Mouse (Mus musculus) yolk sac, embryonic 10.5 days (tissue): ENCODE results near the gene Serpina12.

ENCODE experiments used
- DNase-seq: peaks from one replicate; pipeline ENCODE4 v3.0.0-alpha.2; 2017; ENCODE audit warnings: low spot score

Gene Serpina12

DNA sequence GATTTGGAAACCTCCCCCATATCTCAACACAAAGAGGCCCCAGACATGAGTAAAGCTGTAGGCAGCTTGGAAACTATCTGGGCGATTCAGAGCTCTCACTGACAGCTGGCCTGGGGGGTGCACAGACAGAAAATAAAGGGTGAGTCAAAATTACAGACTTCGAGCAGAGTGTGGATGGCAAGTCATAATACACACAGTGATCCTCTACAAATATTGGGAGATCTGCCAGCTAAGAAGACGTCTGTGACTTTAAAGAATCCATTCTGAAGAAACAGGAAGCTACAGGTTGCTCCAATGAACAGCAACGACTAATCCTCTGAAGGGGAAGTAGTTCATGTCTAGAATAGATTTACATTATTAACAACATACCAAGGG lies 41.0 kb downstream of the Serpina12 start:
- DNase-seq, result no peak

DNA sequence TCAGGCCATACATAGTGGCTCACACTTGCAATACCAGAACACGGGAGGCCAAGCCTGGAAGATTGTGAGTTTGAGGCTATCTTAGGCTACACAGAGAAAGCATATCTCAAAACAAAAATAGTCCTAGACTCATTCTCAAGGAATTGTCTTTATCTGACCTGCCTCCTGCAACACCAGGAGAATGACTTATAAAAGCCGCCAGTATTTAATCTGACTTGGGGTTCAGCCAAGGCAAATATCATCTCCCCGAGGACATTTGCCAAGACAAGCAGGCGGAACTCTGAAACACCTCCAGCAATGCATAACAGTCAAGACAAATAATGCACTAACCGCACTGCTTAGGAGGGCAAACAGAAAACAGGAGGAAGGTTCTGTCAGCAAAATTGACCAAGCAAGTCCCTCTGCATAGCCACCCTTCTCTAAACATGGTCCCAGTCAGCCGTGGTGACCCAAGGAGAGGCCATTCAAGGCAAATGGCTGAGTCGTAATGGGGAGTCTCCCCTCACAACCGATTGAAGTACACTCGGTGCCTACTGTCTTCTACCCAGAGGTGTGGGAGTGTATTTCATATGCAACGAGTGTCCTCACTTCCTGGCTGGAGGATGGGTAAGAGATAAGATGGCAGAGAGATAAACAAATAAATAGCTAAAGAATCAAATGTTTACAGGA lies 41.5 kb downstream of the Serpina12 start:
- no peak for DNase-seq

DNA sequence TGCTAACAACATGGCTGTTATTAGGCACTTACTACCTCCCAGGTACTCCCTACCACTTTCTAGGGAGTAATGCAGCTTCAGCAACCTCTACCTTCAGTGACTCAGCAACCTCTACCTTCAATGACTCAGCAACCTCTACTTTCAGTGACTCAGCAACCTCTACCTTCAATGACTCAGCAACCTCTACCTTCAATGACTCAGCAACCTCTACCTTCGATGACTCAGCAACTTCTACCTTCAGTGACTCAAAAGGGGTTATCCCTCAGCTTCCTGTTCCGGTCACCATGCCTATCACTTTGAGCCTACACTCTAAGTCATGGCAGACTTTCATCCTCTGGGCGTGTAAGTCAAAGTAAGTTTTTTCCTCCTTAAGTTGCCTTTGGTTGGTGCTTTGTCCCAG lies 43.6 kb downstream of the Serpina12 start:
- no peak for DNase-seq

DNA sequence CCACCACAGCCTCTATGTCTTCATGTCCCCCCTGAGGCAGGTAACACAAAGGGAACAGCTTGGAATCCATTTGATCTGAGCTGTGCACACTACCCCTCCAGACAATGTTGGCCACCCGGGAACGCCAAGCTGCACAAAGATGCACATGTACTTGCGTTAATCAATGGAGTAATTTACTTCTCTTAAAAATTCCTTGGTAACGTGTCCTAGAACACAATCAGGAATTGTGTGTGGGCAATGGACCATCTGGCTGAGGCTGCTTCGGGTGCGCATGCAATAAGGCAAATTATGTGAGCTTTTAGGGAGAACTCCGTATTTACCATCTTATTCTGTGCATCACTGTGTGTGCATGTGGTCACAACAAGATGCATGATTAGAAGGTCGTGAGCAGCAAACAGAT lies 44.6 kb downstream of the Serpina12 start:
- no peak for DNase-seq

DNA sequence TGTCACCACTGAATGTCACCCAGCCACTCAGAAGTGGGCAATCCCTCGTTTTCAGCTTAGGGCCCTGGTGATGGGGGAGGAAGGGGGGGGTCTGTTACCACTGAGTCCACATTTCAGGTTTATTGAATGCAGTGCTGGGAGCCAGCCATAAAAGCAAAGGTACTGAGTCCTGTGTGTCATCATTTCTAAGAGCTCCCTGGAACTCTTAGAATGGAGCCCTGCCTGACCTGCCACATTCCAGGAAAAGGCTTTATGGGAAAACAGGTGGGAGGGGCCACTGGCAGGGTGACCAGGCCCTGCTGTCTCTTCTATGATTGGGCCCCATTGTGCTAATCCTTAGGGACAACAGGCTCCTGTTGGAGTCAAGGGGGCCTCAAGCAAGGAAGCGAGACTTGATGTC lies 47.7 kb downstream of the Serpina12 start:
- no peak for DNase-seq

DNA sequence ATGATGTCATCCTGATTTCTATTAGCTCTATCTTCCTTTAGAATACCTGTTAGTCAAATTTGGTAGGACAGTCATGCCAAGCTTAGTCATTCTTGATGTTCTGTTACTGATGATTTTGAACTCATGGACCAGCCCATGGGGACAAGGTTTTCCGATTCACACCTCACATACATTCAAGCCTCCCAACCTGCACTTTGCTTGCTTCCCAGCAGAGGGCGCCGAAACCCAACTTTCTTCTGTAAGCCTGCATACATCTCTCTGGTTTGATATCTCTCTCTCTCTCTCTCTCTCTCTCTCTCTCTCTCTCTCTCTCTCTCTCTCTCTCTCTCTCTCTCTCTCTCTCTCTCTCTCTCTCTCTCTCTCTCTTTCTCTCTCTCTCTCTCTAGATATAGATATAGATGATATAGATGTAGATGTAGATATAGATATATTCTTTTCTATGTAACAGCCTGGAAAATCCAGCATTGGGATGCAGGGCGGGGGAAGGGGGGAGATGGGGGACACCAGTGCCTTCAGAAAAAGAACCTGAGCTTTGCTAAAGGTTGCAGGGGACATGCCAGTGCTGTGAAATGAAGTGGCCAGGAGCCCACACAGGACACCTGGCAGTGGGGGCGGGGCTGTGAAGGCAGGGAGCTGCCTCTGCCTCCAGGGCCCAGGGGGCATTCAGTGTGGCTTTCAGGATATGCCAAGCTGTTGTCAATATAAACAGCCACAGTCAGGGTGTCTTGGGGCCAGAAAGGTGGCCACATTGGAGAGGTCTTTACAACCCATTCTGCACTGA lies 48.8 kb downstream of the Serpina12 start:
- no peak for DNase-seq

DNA sequence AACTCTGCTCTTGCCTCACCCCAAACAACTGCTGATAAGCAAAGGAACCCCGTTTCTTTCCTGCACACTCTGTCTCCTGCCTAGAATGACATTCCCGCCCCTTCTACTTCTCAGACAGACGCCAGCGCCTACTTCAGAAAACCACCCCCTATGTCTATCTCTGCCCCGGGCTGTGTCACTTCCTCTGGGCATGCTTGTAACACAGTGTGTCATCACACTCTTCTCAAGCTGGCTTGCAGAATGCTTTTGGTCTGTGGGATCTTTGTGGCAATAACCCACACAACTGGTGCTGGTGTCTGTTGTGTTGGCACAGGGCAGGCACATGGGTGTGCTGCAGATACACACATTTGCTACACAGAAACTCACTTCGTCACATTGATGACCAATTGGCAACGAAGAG lies 51.3 kb downstream of the Serpina12 start:
- DNase-seq, result no peak

DNA sequence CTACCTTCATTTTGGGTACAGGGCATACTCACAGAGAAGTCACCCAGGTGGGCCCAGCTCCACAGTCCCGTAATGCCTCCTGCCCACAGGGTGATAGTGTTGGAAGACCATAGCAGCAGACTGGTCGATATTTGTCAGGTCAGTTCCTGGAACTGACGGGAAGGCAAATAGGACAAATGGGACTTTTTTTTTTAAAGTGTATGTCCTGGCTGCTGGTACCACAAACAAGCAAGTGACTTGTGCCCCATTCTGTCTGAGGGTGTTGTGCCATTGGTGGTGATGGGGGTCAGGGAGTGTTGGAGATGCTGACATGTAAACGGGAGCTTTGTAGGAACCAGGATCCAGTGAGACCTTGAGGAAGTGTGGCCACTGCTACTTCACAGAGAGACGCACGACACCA lies 54.4 kb downstream of the Serpina12 start, which contains the start of gene Serpina11:
Gene Serpina11 (minus strand): TSS at position 101 of the 400 bp plus-strand sequence.
- DNase-seq, result no peak

DNA sequence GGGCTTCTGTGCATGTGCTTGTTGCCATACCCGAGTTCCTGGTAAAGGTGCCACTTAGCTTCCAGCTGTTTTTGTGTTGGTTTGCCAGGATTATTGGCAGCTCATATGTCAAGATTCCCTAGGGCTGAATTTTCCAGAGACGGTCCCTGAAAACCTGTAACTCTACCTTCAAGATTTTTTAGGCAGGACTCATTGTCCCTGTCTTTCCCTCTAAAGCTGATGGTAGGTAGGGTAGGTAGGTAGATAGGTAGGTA lies 54.8 kb downstream of the Serpina12 start:
- DNase-seq, result no peak

DNA sequence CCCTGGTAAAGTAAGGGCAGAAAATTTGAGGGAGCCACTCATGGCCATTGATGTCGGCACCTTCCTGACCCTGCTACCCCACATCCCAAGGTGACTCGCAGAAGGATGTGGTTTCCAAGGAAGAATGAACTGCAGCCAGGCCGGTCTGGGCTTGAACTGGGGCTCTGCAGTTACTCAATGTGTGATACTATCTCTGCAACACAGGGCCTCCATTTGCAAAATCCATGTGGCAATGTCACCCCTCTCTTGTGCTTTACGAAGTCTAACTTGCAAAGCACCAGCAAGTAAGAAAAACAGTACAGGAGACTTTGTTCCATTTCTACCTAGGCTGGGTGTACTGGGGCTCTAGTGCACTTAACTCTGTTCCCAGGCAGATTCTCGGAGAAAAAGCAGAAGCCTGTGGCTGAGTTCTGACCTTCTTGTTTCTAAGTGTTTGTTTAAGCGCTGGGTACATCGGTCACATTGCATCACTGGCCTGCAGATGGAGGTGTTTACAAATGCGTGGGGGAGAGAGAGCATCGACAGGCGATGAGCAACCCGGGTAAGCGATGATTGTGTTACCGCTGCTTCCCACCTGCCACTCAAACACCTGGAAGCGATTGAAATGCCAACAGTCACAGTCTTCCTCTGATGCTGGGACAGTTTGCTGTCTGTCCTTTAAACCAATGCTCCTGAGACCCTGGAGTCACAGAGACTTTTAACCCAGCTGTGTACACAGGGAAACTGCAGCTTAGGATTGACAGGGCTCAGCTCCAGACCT lies 55.3 kb downstream of the Serpina12 start:
- peak; percentile 84 for DNase-seq

DNA sequence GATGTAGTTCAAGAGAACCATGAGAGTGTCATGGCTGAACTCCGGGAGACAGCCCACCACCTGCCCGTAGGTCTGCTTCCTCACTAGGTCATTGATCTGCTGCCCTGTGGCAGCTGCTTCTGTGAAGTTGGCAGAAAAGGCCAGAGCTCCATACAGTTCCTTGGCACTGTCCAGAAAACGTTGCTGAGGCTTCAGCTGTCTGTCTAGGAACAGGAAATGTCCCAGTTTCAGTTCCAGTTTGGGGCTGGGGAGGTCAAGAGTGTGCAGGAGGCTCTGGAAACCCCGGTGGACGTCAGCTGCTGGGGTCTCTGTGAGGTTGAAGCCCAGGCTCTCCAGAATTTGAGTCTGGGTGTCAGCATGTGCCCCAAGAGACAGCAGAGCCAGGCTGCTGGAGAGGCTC lies 58.4 kb downstream of the Serpina12 start:
- no peak for DNase-seq

DNA sequence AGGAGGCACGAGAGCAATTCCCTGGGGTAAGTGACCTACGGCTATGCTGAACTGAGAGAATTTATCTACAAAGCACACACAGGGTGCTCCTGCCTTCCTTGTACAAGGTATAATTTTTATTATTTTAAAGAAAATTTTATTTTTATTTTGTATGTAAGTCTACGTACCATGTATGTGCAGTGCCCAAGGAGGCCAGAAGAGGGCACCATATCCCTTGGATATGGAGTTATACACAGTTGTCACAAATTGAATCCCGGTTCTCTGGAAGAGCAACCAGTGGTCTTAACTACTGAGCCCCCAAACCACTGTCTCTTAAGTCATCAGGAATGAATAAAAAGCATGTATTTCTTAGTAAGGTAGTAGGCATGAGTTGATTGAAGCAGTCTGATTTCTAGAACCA lies 59.3 kb downstream of the Serpina12 start:
- no peak for DNase-seq

DNA sequence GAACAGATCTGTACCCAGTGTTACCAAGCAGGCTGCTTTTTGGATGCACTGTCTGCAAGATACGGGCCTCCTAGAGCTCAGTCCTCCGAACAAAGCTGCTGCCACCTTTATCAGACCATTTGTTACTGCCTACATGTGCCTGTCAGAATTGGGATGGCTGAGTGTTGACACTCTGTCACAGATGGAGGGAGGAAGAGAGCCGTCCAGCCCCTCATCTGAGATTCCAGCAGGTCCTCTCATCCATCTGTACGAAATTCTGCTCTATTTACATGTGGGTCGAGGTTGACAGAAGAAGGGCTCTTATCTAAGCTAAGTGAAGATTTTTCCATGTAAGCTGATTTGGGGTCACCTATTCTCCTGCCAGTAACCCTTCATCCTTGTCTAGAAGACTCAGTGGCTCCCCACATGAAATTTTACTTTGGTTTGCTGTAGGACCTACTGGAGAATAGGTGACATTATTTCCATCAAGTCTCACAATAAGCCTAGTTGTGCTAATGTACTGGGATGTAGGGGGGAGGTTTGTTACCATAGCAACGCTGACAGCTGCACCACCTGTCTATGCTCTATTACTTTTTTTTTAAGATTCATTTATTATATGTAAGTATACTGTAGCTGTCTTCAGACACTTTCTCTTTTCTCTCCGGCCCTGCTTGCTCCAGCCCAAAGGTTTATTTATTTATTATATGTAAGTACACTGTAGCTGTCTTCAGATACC lies 62.4 kb downstream of the Serpina12 start:
- no peak for DNase-seq
